Mouse (Mus musculus) embryonic fibroblast, embryonic 13.5 days (primary cell): ENCODE results near the gene Trank1. TPM values are rescaled to one million over a fixed set of nuclear protein-coding genes. Genes with fewer than 3 reads are reported as not detected.

Source experiments
- H3K27ac ChIP-seq: 2 replicates; pipeline ENCODE4 v1.5.1; 2012; ENCODE audit warnings: low read length, control low read depth, inconsistent platforms; ENCODE audit not compliant: insufficient read depth
- H3K4me1 ChIP-seq: 2 replicates; pipeline ENCODE4 v1.6.1; 2011; ENCODE audit warnings: low read length; ENCODE audit not compliant: control insufficient read depth, insufficient read depth
- H3K4me3 ChIP-seq: 2 replicates; pipeline ENCODE4 v1.5.1; 2011; ENCODE audit warnings: mild to moderate bottlenecking, control low read depth, low read length; ENCODE audit not compliant: insufficient read depth
- CTCF ChIP-seq: IDR thresholded peaks from 2 replicates; pipeline ENCODE4 v1.5.1; 2011; ENCODE audit warnings: mild to moderate bottlenecking, control low read depth, low read length, moderate library complexity, borderline replicate concordance; ENCODE audit not compliant: insufficient read depth
- POLR2A ChIP-seq: IDR thresholded peaks from 2 replicates; pipeline ENCODE4 v1.6.1; 2011; ENCODE audit warnings: low read depth, mild to moderate bottlenecking, control low read depth, low read length, moderate library complexity
- polyA plus RNA-seq: library from polyadenylated mRNA; stranded (reverse); fragments of >200 nt; gene quantifications from 2 replicates; pipeline ENCODE4 v1.2.4, GENCODE M21; 2011; ENCODE audit warnings: low read depth; ENCODE audit not compliant: missing spikeins, insufficient read length

The Trank1 gene
- polyA plus RNA-seq, 1 experiment: not detected

GRCm38 (mm10) chr9:111438904-111439835, 127.6 kb downstream of the Trank1 start, which contains the start of gene Dclk3:
Dclk3 (plus strand) TSS chr9:111439081.
- H3K4me3 ChIP-seq: no peak within 1 kb of the TSS
- H3K27ac ChIP-seq: no peak within 1 kb of the TSS
- H3K4me1 ChIP-seq: no peaks in the 10 kb centered on the region
- TF ChIP-seq POLR2A: no peak
- TF ChIP-seq CTCF: no peak

GRCm38 (mm10) chr9:111439836-111440201, 128.3 kb downstream of the Trank1 start:
- no peak overlapping the region for H3K4me3 ChIP-seq
- no peaks in the 10 kb centered on the region for H3K4me1 ChIP-seq
- no peak for TF ChIP-seq POLR2A
- TF ChIP-seq CTCF: no peak
- H3K27ac ChIP-seq: no peak overlapping the region

- Histone ChIP-seq H3K4me3 (no peak overlapping the region), H3K27ac (no peak overlapping the region), H3K4me1 (no peaks in the 10 kb centered on the region)
- no peak for TF ChIP-seq POLR2A
- no peak for TF ChIP-seq CTCF
Measured at GRCm38 (mm10) chr9:111440446-111440845, 128.9 kb downstream of the Trank1 start.

- Histone ChIP-seq H3K27ac (no peak overlapping the region), H3K4me1 (no peaks in the 10 kb centered on the region), H3K4me3 (no peak overlapping the region)
- TF ChIP-seq POLR2A (no peak), CTCF (no peak)
Measured at GRCm38 (mm10) chr9:111441151-111441550, 129.6 kb downstream of the Trank1 start.

Other genes with a start within 250 kb of the Trank1 start
- gene Lrrfip2, start 194.1 kb upstream of the Trank1 start, polyA plus RNA-seq: 39.2 and 41.3 TPM in 2 replicates
- 41.3 and 44.4 TPM in 2 replicates for gene Mlh1, start 39.9 kb upstream of the Trank1 start, polyA plus RNA-seq
- 33.9 and 36.6 TPM in 2 replicates for gene Epm2aip1, start 39.8 kb upstream of the Trank1 start, polyA plus RNA-seq
- gene Dclk3, start 127.3 kb downstream of the Trank1 start, polyA plus RNA-seq: not detected in 2 replicates